Mouse (Mus musculus) midbrain, embryonic 16.5 days (tissue): ENCODE data around the gene Mut. TPM values are rescaled to one million over a fixed set of nuclear protein-coding genes. Genes with fewer than 3 reads are reported as not detected.
A peak's percentile ranks its signal among the peaks of the same experiment; 100 is the strongest.

Source experiments
- ATAC-seq: fragments of 200-750 bp; cut with Nextera tagmentation; 2 replicates; pipeline ENCODE4 v1.8.0; 2017; ENCODE audit warnings: moderate TSS enrichment
- H3K27ac ChIP-seq: fragments of 300-500 bp; sonication (generic); 2 replicates; pipeline ENCODE4 v1.5.1; 2014; ENCODE audit warnings: mild to moderate bottlenecking, low read length, mixed read lengths
- H3K27me3 ChIP-seq: fragments of 300-500 bp; sonication (generic); 2 replicates; pipeline ENCODE4 v1.6.1; 2014; ENCODE audit warnings: low read depth, low read length, mixed read lengths; ENCODE audit not compliant: control insufficient read depth, insufficient read depth
- H3K36me3 ChIP-seq: fragments of 300-500 bp; sonication (generic); 2 replicates; pipeline ENCODE4 v1.6.1; 2014; ENCODE audit warnings: mild to moderate bottlenecking, low read length, moderate library complexity, mixed read lengths; ENCODE audit not compliant: control insufficient read depth, insufficient read depth
- H3K4me1 ChIP-seq: fragments of 300-500 bp; sonication (generic); 2 replicates; pipeline ENCODE4 v1.6.1; 2014; ENCODE audit warnings: mild to moderate bottlenecking, low read length, mixed read lengths; ENCODE audit not compliant: control insufficient read depth, insufficient read depth
- H3K4me2 ChIP-seq: fragments of 300-500 bp; sonication (generic); 2 replicates; pipeline ENCODE4 v1.6.1; 2014; ENCODE audit warnings: mild to moderate bottlenecking, low read length, mixed read lengths
- H3K4me3 ChIP-seq: fragments of 300-500 bp; sonication (generic); 2 replicates; pipeline ENCODE4 v1.5.1; 2014; ENCODE audit warnings: low read depth, mild to moderate bottlenecking, low read length, moderate library complexity, mixed read lengths
- H3K9ac ChIP-seq: fragments of 300-500 bp; sonication (generic); 2 replicates; pipeline ENCODE4 v1.6.1; 2014; ENCODE audit warnings: low read depth, low read length, mixed read lengths
- H3K9me3 ChIP-seq: fragments of 300-500 bp; sonication (generic); replicated peaks from 2 replicates; pipeline ENCODE4 v1.6.1; 2014; ENCODE audit warnings: mild to moderate bottlenecking, low read length, mixed read lengths; ENCODE audit not compliant: control insufficient read depth, poor library complexity, severe bottlenecking
- WGBS: fragments of 180-500 bp; shearing (Covaris S2); extraction: QIAGEN DNeasy Blood & Tissue Kit; methylation state at CpG from one replicate; pipeline ENCODE4 v1.1.7; 2014; 5-methylcytosine and 5-hydroxymethylcytosine counted together
- polyA plus RNA-seq: library from polyadenylated mRNA; unstranded; fragments of >200 nt; fragmentation: Nextera tagmentation; extraction: Ambion mirVana; gene quantifications from 2 replicates; pipeline ENCODE4 v1.2.1, GENCODE M21; 2015

Gene Mut
- polyA plus RNA-seq, 1 experiment from 2014 or later: 19.6 TPM

- H3K4me3 ChIP-seq: no peak within 1 kb of the TSS
- ATAC-seq: no peak
- no peaks in the 10 kb centered on the region for H3K27me3 ChIP-seq
- H3K36me3 ChIP-seq: no peaks in the 10 kb centered on the region
- H3K4me1 ChIP-seq: no peaks in the 10 kb centered on the region
- no peak within 1 kb of the TSS for H3K27ac ChIP-seq
- WGBS: 97% methylated on average over 2 of the region's 2 CpGs
- H3K9me3 ChIP-seq: no peaks in the 10 kb centered on the region
- no peak within 1 kb of the TSS for H3K9ac ChIP-seq
- no peak within 1 kb of the TSS for H3K4me2 ChIP-seq
Measured at GRCm38 (mm10) chr17:40914250-40914649, 20.2 kb upstream of the Mut start, which contains the start of gene Glyatl3. Gene Glyatl3, minus strand, starts transcription at chr17:40914350.

GRCm38 (mm10) chr17:40915499-40915898 lies 19.0 kb upstream of the Mut start:
- H3K27me3 ChIP-seq: no peaks in the 10 kb centered on the region
- ATAC-seq: no peak
- H3K27ac ChIP-seq: no peak overlapping the region
- no peaks in the 10 kb centered on the region for H3K9me3 ChIP-seq
- H3K9ac ChIP-seq: no peak overlapping the region
- no peak overlapping the region for H3K4me3 ChIP-seq
- no peaks in the 10 kb centered on the region for H3K4me1 ChIP-seq
- no peak overlapping the region for H3K4me2 ChIP-seq
- 95% methylated on average over 1 of the region's 2 CpGs for WGBS
- no peaks in the 10 kb centered on the region for H3K36me3 ChIP-seq

GRCm38 (mm10) chr17:40933985-40934384 lies 500 bp upstream of the Mut start:
- Histone ChIP-seq H3K9ac (peak overlapping the region; percentile 30; the same call in 1 of the 2 replicates), H3K27me3 (no peaks in the 10 kb centered on the region), H3K36me3 (peaks cover 3% of the 10 kb centered on the region; the same call in 1 of the 2 replicates), H3K4me2 (peak overlapping the region; percentile 79), H3K9me3 (no peaks in the 10 kb centered on the region), H3K27ac (no peak overlapping the region), H3K4me1 (peaks cover 14% of the 10 kb centered on the region), H3K4me3 (peak overlapping the region; percentile 61)
- under 1% methylated on average over 14 of the region's 14 CpGs for WGBS
- peak; percentile 39 for ATAC-seq

- no peaks in the 10 kb centered on the region for H3K27me3 ChIP-seq
- H3K9ac ChIP-seq: no peak overlapping the region
- peaks cover 3% of the 10 kb centered on the region; the same call in 1 of the 2 replicates for H3K36me3 ChIP-seq
- WGBS: 94% methylated on average over 3 of the region's 3 CpGs
- H3K4me2 ChIP-seq: no peak overlapping the region
- H3K4me3 ChIP-seq: no peak overlapping the region
- no peaks in the 10 kb centered on the region for H3K4me1 ChIP-seq
- no peak for ATAC-seq
- no peak overlapping the region for H3K27ac ChIP-seq
- no peaks in the 10 kb centered on the region for H3K9me3 ChIP-seq
Measured at GRCm38 (mm10) chr17:40948518-40948917, 14.0 kb downstream of the Mut start.

- no peaks in the 10 kb centered on the region for H3K9me3 ChIP-seq
- H3K4me2 ChIP-seq: no peak overlapping the region
- WGBS: 69% methylated on average over 11 of the region's 11 CpGs
- H3K36me3 ChIP-seq: no peaks in the 10 kb centered on the region
- no peaks in the 10 kb centered on the region for H3K4me1 ChIP-seq
- H3K4me3 ChIP-seq: no peak overlapping the region
- H3K9ac ChIP-seq: no peak overlapping the region
- ATAC-seq: peak; percentile 85
- H3K27ac ChIP-seq: no peak overlapping the region
- no peaks in the 10 kb centered on the region for H3K27me3 ChIP-seq
Measured at GRCm38 (mm10) chr17:40977914-40978313, 43.4 kb downstream of the Mut start.

GRCm38 (mm10) chr17:40992102-40992501 lies 57.6 kb downstream of the Mut start:
- no peaks in the 10 kb centered on the region for H3K27me3 ChIP-seq
- H3K9me3 ChIP-seq: no peaks in the 10 kb centered on the region
- H3K9ac ChIP-seq: no peak overlapping the region
- H3K4me1 ChIP-seq: no peaks in the 10 kb centered on the region
- no peak overlapping the region for H3K4me2 ChIP-seq
- WGBS: 29% methylated on average over 3 of the region's 3 CpGs
- 0 out of 2 replicates have a peak, but pooled peaks have one; percentile 17 for ATAC-seq
- no peaks in the 10 kb centered on the region for H3K36me3 ChIP-seq
- no peak overlapping the region for H3K27ac ChIP-seq
- H3K4me3 ChIP-seq: no peak overlapping the region

Other genes starting within 250 kb of the Mut start
- gene Esp1, start 207.6 kb upstream of the Mut start, polyA plus RNA-seq: not detected in 2 replicates
- gene Crisp2, start 127.7 kb upstream of the Mut start, polyA plus RNA-seq: not detected in 2 replicates
- 0.15 and 0.17 TPM in 2 replicates for gene Rhag, start 123.6 kb upstream of the Mut start, polyA plus RNA-seq
- 0.37 and 1.1 TPM in 2 replicates for gene 9130008F23Rik, start 54.1 kb upstream of the Mut start, polyA plus RNA-seq
- not detected in 2 replicates for gene Glyatl3, start 20.3 kb upstream of the Mut start, polyA plus RNA-seq
- gene Cenpq, start 362 bp downstream of the Mut start, polyA plus RNA-seq: 8.5 and 9.0 TPM in 2 replicates